8 mouse cellular contexts compared by ENCODE assay signal in genomic region chr19:8798264-8798946, GRCm38 (mm10). TPM values are rescaled to one million over a fixed set of nuclear protein-coding genes. Genes with fewer than 3 reads are reported as not detected.
A peak's percentile ranks its signal among the peaks of the same experiment; 100 is the strongest.
DNase-seq lines count a peak whose midpoint lies in the region; ATAC-seq and TF ChIP-seq lines count a peak whose summit lies in the region.

Gene Polr2g (minus strand): TSS chr19:8798577.

- H3K36me3 ChIP-seq in CH12.LX (replicated peaks in 1 of 2; ENCODE audit: control insufficient read depth in 1 of 2, insufficient read depth in 1 of 2, low read length in 1 of 2): peaks cover 18 to 30% of the 10 kb centered on the region in 2 experiments
- H3K36me3 ChIP-seq in forebrain, embryonic 11.5 days (ENCODE audit: control insufficient read depth, insufficient read depth, low read length): peaks cover 8% of the 10 kb centered on the region; the same call in 1 of the 2 replicates
- H3K36me3 ChIP-seq in heart, embryonic 16.5 days (ENCODE audit: control insufficient read depth, insufficient read depth): peaks cover 16% of the 10 kb centered on the region
- peaks cover 30% of the 10 kb centered on the region for H3K36me3 ChIP-seq in liver, embryonic 15.5 days (replicated peaks)
- peaks cover 24% of the 10 kb centered on the region for H3K36me3 ChIP-seq in neural tube, embryonic 12.5 days

- peak within 1 kb of the TSS; percentile 84 for H3K4me2 ChIP-seq in CH12.LX (ENCODE audit: insufficient read depth, low read depth, poor library complexity, severe bottlenecking)
- peak within 1 kb of the TSS; percentile 69 for H3K4me2 ChIP-seq in forebrain, embryonic 11.5 days (ENCODE audit: low read depth, low read length, severe bottlenecking)
- H3K4me2 ChIP-seq in heart, embryonic 16.5 days (ENCODE audit: low read depth, low read length): peak within 1 kb of the TSS; percentile 80
- H3K4me2 ChIP-seq in liver, embryonic 15.5 days: peak within 1 kb of the TSS; percentile 79
- peak within 1 kb of the TSS; percentile 82 for H3K4me2 ChIP-seq in neural tube, embryonic 12.5 days (replicated peaks)

- ATAC-seq in forebrain, embryonic 11.5 days (replicated peaks; ENCODE audit: low FRiP score): peak; percentile 75
- peak; percentile 74 for ATAC-seq in heart, embryonic 16.5 days (replicated peaks; ENCODE audit: extremely low read depth, insufficient read depth, low FRiP score)
- ATAC-seq in liver, embryonic 15.5 days (ENCODE audit: insufficient read depth): peak; percentile 53
- peak; percentile 62 for ATAC-seq in neural tube, embryonic 12.5 days (ENCODE audit: low FRiP score, low read depth)

- TF ChIP-seq EP300 in CH12.LX (IDR thresholded peaks at IDR 0.05; ENCODE audit: low read length): peak; percentile 21; the same call in 1 of the 2 replicates

- peak within 1 kb of the TSS; percentile 80 to 93 (median 89) for H3K4me3 ChIP-seq in CH12.LX (replicated peaks in 1 of 3; ENCODE audit: low read depth in 2 of 3, low read length in 2 of 3, poor library complexity in 1 of 3)
- peak within 1 kb of the TSS; percentile 78 for H3K4me3 ChIP-seq in forebrain, embryonic 11.5 days (ENCODE audit: low read depth, low read length)
- H3K4me3 ChIP-seq in heart, embryonic 16.5 days (ENCODE audit: low read length): peak within 1 kb of the TSS; percentile 92
- peak within 1 kb of the TSS; percentile 74 for H3K4me3 ChIP-seq in liver, embryonic 15.5 days (replicated peaks)
- peak within 1 kb of the TSS; percentile 72 for H3K4me3 ChIP-seq in neural tube, embryonic 12.5 days

- TF ChIP-seq CTCF in CH12.LX (conservative IDR thresholded peaks at IDR 0.05 in 1 of 2, IDR thresholded peaks at IDR 0.05 in 1 of 2; ENCODE audit: low read depth in 2 of 2, low read length in 2 of 2): no peak

- dilution Hi-C loops in CH12.LX (cut with MboI; ENCODE audit: extremely low pct_ligation_motif_present, extremely low pct_unique_long_range_greater_than_20kb, low sequenced_read_pairs): no loop called here

- H3K4me1 ChIP-seq in CH12.LX (ENCODE audit: control insufficient read depth in 1 of 2, insufficient read depth in 2 of 2): peaks cover 5 to 21% of the 10 kb centered on the region in 2 experiments; a peak in 3 of 4 replicates
- peaks cover 8% of the 10 kb centered on the region for H3K4me1 ChIP-seq in forebrain, embryonic 11.5 days (replicated peaks; ENCODE audit: control insufficient read depth, insufficient read depth, low read length)
- H3K4me1 ChIP-seq in heart, embryonic 16.5 days (ENCODE audit: control insufficient read depth, insufficient read depth, low read length): peaks cover 24% of the 10 kb centered on the region
- H3K4me1 ChIP-seq in liver, embryonic 15.5 days (replicated peaks): peaks cover 52% of the 10 kb centered on the region
- peaks cover 22% of the 10 kb centered on the region for H3K4me1 ChIP-seq in neural tube, embryonic 12.5 days

- peak within 1 kb of the TSS; percentile 79 for H3K9ac ChIP-seq in CH12.LX (ENCODE audit: insufficient read depth, low read depth)
- peak within 1 kb of the TSS; percentile 81 for H3K9ac ChIP-seq in forebrain, embryonic 11.5 days (ENCODE audit: low read length)
- H3K9ac ChIP-seq in heart, embryonic 16.5 days (ENCODE audit: low read length): peak within 1 kb of the TSS; percentile 85
- H3K9ac ChIP-seq in liver, embryonic 15.5 days: peak within 1 kb of the TSS; percentile 72
- peak within 1 kb of the TSS; percentile 70 for H3K9ac ChIP-seq in neural tube, embryonic 12.5 days

- no peak for TF ChIP-seq RAD21 in CH12.LX (IDR thresholded peaks at IDR 0.05; ENCODE audit: low read depth, low read length)

- H3K27ac ChIP-seq in CH12.LX (ENCODE audit: insufficient read depth, low read depth): peak within 1 kb of the TSS; percentile 59
- H3K27ac ChIP-seq in forebrain, embryonic 11.5 days (ENCODE audit: low read depth, low read length): 0 out of 2 replicates have a peak within 1 kb of the TSS, but pooled peaks have one; percentile 31
- H3K27ac ChIP-seq in heart, embryonic 16.5 days (ENCODE audit: low read length): peak within 1 kb of the TSS; percentile 82
- H3K27ac ChIP-seq in liver, embryonic 15.5 days (replicated peaks): peak within 1 kb of the TSS; percentile 73
- H3K27ac ChIP-seq in neural tube, embryonic 12.5 days: no peak within 1 kb of the TSS

- no peaks in the 10 kb centered on the region for H3K27me3 ChIP-seq in CH12.LX (replicated peaks)
- H3K27me3 ChIP-seq in forebrain, embryonic 11.5 days (ENCODE audit: control insufficient read depth, insufficient read depth, low read length): no peaks in the 10 kb centered on the region
- no peaks in the 10 kb centered on the region for H3K27me3 ChIP-seq in heart, embryonic 16.5 days (ENCODE audit: control insufficient read depth, insufficient read depth, low read length)
- no peaks in the 10 kb centered on the region for H3K27me3 ChIP-seq in liver, embryonic 15.5 days
- no peaks in the 10 kb centered on the region for H3K27me3 ChIP-seq in neural tube, embryonic 12.5 days (replicated peaks)

- H3K79me2 ChIP-seq in CH12.LX (replicated peaks; ENCODE audit: control insufficient read depth, extremely low read depth, insufficient read depth, poor library complexity, severe bottlenecking): peaks cover 31% of the 10 kb centered on the region

- peak; percentile 95 for TF ChIP-seq POLR2A in CH12.LX (IDR thresholded peaks at IDR 0.05; ENCODE audit: low read depth, low read length)

- H3K9me3 ChIP-seq in CH12.LX (replicated peaks; ENCODE audit: low read length): peaks cover 10% of the 10 kb centered on the region
- H3K9me3 ChIP-seq in forebrain, embryonic 11.5 days (ENCODE audit: control insufficient read depth, low read length): no peaks in the 10 kb centered on the region
- no peaks in the 10 kb centered on the region for H3K9me3 ChIP-seq in heart, embryonic 16.5 days (replicated peaks; ENCODE audit: control insufficient read depth, low read length)
- H3K9me3 ChIP-seq in liver, embryonic 15.5 days (replicated peaks): no peaks in the 10 kb centered on the region
- no peaks in the 10 kb centered on the region for H3K9me3 ChIP-seq in neural tube, embryonic 12.5 days

- DNase-seq in CH12.LX (ENCODE audit: extremely low read depth): peak; percentile 95
- peak; percentile 85 for DNase-seq in c-Kit-positive CD71-positive TER-119-negative erythroid progenitor cells, embryonic 14.5 days (ENCODE audit: low read depth)
- DNase-seq in forebrain, embryonic 11.5 days (ENCODE audit: low spot score): peak; percentile 90
- DNase-seq in kidney, postnatal 36 days: peak; percentile 95
- peak; percentile 95 for DNase-seq in telencephalon, adult 2 months (ENCODE audit: low read depth, low spot score)

- 2% methylated on average over 25 of the region's 25 CpGs for WGBS in forebrain, embryonic 11.5 days
- 1% methylated on average over 25 of the region's 25 CpGs for WGBS in heart, embryonic 16.5 days
- under 1% methylated on average over 25 of the region's 25 CpGs for WGBS in liver, embryonic 15.5 days (ENCODE audit: insufficient replicate concordance)
- 2% methylated on average over 25 of the region's 25 CpGs for WGBS in neural tube, embryonic 12.5 days

- in situ Hi-C loops in CH12.LX (cut with MboI; ENCODE audit: low pct_ligation_motif_present, low pct_unique_long_range_greater_than_20kb, low sequenced_read_pairs): no loop called here

TF ChIP-seq in CH12.LX, 34 proteins besides CTCF, POLR2A, EP300 and RAD21 (continues in another document):
- TF ChIP-seq KAT2A (IDR thresholded peaks at IDR 0.05; ENCODE audit: insufficient replicate concordance, low read length): peak; percentile 66; the same call in 1 of the 2 replicates
- TF ChIP-seq ZC3H11A (IDR thresholded peaks at IDR 0.05; ENCODE audit: low read depth, low read length): no peak
- no peak for TF ChIP-seq RCOR1 (conservative IDR thresholded peaks at IDR 0.05; ENCODE audit: low read depth, low read length)
- TF ChIP-seq ZKSCAN1 (IDR thresholded peaks at IDR 0.05; ENCODE audit: borderline replicate concordance, low read depth, low read length): no peak
- TF ChIP-seq BHLHE40 (IDR thresholded peaks at IDR 0.05; ENCODE audit: low read depth, low read length): peak; percentile 83
- TF ChIP-seq POLR2AphosphoS2 (IDR thresholded peaks at IDR 0.05; ENCODE audit: low read depth, low read length): peak; percentile 75; the same call in 1 of the 2 replicates
- TF ChIP-seq HCFC1 (IDR thresholded peaks at IDR 0.05; ENCODE audit: low read depth, low read length): peak; percentile 81
- no peak for TF ChIP-seq JUN (IDR thresholded peaks at IDR 0.05; ENCODE audit: insufficient read depth, low read depth, low read length)
- TF ChIP-seq TBP (conservative IDR thresholded peaks at IDR 0.05; ENCODE audit: low read depth, low read length): peak; percentile 97
- TF ChIP-seq PAX5 (IDR thresholded peaks at IDR 0.05; ENCODE audit: low read length): no peak
- peak; percentile 96 for TF ChIP-seq TCF12 (IDR thresholded peaks at IDR 0.05; ENCODE audit: low read depth, low read length)
- TF ChIP-seq MEF2A (IDR thresholded peaks at IDR 0.05; ENCODE audit: borderline replicate concordance, low read depth, low read length): peak; percentile 93
- peak; percentile 99 for TF ChIP-seq ETS1 (conservative IDR thresholded peaks at IDR 0.05; ENCODE audit: low read depth, low read length)
- no peak for TF ChIP-seq UBTF (IDR thresholded peaks at IDR 0.05; ENCODE audit: low read depth, low read length)
- no peak for TF ChIP-seq GABPA (IDR thresholded peaks at IDR 0.05; ENCODE audit: insufficient replicate concordance, low read depth, low read length)
- no peak for TF ChIP-seq ZNF384 (IDR thresholded peaks at IDR 0.05; ENCODE audit: low read depth, low read length)
- TF ChIP-seq SMC3 (IDR thresholded peaks at IDR 0.05; ENCODE audit: low read depth, low read length): no peak
- no peak for TF ChIP-seq CHD1 (IDR thresholded peaks at IDR 0.05; ENCODE audit: low read depth, low read length)
- TF ChIP-seq E2F4 (IDR thresholded peaks at IDR 0.05; ENCODE audit: insufficient replicate concordance, low read depth, low read length): no peak; the same call in 1 of the 2 replicates
- 0 out of 2 replicates have a peak, but pooled peaks have one; percentile 8 for TF ChIP-seq USF2 (conservative IDR thresholded peaks at IDR 0.05; ENCODE audit: low read depth, low read length)
- TF ChIP-seq MAX (IDR thresholded peaks at IDR 0.05; ENCODE audit: low read length): peak; percentile 77
- no peak for TF ChIP-seq MAZ (IDR thresholded peaks at IDR 0.05; ENCODE audit: low read depth, low read length)
- TF ChIP-seq SIN3A (IDR thresholded peaks at IDR 0.05; ENCODE audit: low read length): peak; percentile 94

RNA-seq across cellular contexts. Expression of gene Polr2g, which starts in this region (rescaled TPM):
- total RNA-seq in CH12.LX (2012; rRNA removed): 157 and 162 TPM in 2 replicates
- total RNA-seq in CH12.LX (2014; rRNA removed): 173 and 182 TPM in 2 replicates
- polyA plus RNA-seq in CH12.LX (2012; ENCODE audit: insufficient read length, low read depth): 138 and 148 TPM in 2 replicates
- polyA plus RNA-seq in forebrain, embryonic 11.5 days (2014; fragmentation: Nextera tagmentation; extraction: Ambion mirVana): 151 and 156 TPM in 2 replicates
- polyA plus RNA-seq in heart, embryonic 16.5 days (2015; fragmentation: Nextera tagmentation; extraction: Ambion mirVana): 126 and 128 TPM in 2 replicates
- polyA plus RNA-seq in liver, embryonic 15.5 days (2015; fragmentation: Nextera tagmentation; extraction: Ambion mirVana): 55.5 and 65.7 TPM in 2 replicates
- 152 and 158 TPM in 2 replicates for polyA plus RNA-seq in neural tube, embryonic 12.5 days (2016; fragmentation: Nextera tagmentation; extraction: Ambion mirVana)
